Mouse (Mus musculus): Measurements from ENCODE around the gene Dhrs9. TPM values are rescaled to one million over a fixed set of nuclear protein-coding genes. Genes with fewer than 3 reads are reported as not detected.

Dhrs9 gene
- polyA plus RNA-seq, 1 experiment, result 0.20 TPM

GRCm38 (mm10) chr2:69376780-69377179, 3.5 kb upstream of the Dhrs9 start:
- WGBS, result 87% methylated on average over 2 of the region's 2 CpGs
- Histone ChIP-seq H3K4me3 (ENCODE audit: extremely low read depth, insufficient read depth, insufficient read length) (no peak overlapping the region), H3K27ac (ENCODE audit: insufficient read depth, low read length) (no peak overlapping the region), H3K36me3 (ENCODE audit: control insufficient read depth, insufficient read depth, low read length) (no peaks in the 10 kb centered on the region), H3K27me3 (ENCODE audit: control insufficient read depth, insufficient read depth, low read length) (no peaks in the 10 kb centered on the region), H3K4me1 (ENCODE audit: control insufficient read depth, insufficient read depth, insufficient read length) (no peaks in the 10 kb centered on the region; the same call in 1 of the 2 replicates)
- TF ChIP-seq POLR2A (IDR thresholded peaks at IDR 0.05; ENCODE audit: low read depth, low read length) (no peak), CTCF (IDR thresholded peaks at IDR 0.05; ENCODE audit: extremely low read depth, insufficient read depth, insufficient read length, insufficient replicate concordance) (no peak)
- no peak for DNase-seq (ENCODE audit: low read depth in 1 of 2, low spot score in 2 of 2)

GRCm38 (mm10) chr2:69379801-69380200, 444 bp upstream of the Dhrs9 start:
- Histone ChIP-seq H3K4me1 (ENCODE audit: control insufficient read depth, insufficient read depth, insufficient read length) (no peaks in the 10 kb centered on the region; the same call in 1 of the 2 replicates), H3K27me3 (ENCODE audit: control insufficient read depth, insufficient read depth, low read length) (no peaks in the 10 kb centered on the region), H3K36me3 (ENCODE audit: control insufficient read depth, insufficient read depth, low read length) (no peaks in the 10 kb centered on the region), H3K27ac (ENCODE audit: insufficient read depth, low read length) (no peak overlapping the region), H3K4me3 (ENCODE audit: extremely low read depth, insufficient read depth, insufficient read length) (no peak overlapping the region)
- DNase-seq (ENCODE audit: low read depth in 1 of 2, low spot score in 2 of 2), result no peak
- TF ChIP-seq CTCF (IDR thresholded peaks at IDR 0.05; ENCODE audit: extremely low read depth, insufficient read depth, insufficient read length, insufficient replicate concordance) (no peak), POLR2A (IDR thresholded peaks at IDR 0.05; ENCODE audit: low read depth, low read length) (no peak)
- WGBS, result 27% methylated on average over 1 of the region's 1 CpGs

GRCm38 (mm10) chr2:69381740-69382139, 1.5 kb downstream of the Dhrs9 start:
- no peak for TF ChIP-seq POLR2A (IDR thresholded peaks at IDR 0.05; ENCODE audit: low read depth, low read length)
- no peak for TF ChIP-seq CTCF (IDR thresholded peaks at IDR 0.05; ENCODE audit: extremely low read depth, insufficient read depth, insufficient read length, insufficient replicate concordance)
- no peak for DNase-seq (ENCODE audit: low read depth in 1 of 2, low spot score in 2 of 2)
- Histone ChIP-seq H3K36me3 (ENCODE audit: control insufficient read depth, insufficient read depth, low read length) (no peaks in the 10 kb centered on the region), H3K4me1 (ENCODE audit: control insufficient read depth, insufficient read depth, insufficient read length) (no peaks in the 10 kb centered on the region; the same call in 1 of the 2 replicates), H3K27me3 (ENCODE audit: control insufficient read depth, insufficient read depth, low read length) (no peaks in the 10 kb centered on the region), H3K4me3 (ENCODE audit: extremely low read depth, insufficient read depth, insufficient read length) (no peak overlapping the region), H3K27ac (ENCODE audit: insufficient read depth, low read length) (no peak overlapping the region)
- 21% methylated on average over 8 of the region's 8 CpGs for WGBS

- 26% methylated on average over 5 of the region's 5 CpGs for WGBS
- H3K36me3 ChIP-seq (ENCODE audit: control insufficient read depth, insufficient read depth, low read length), result no peaks in the 10 kb centered on the region
- H3K4me3 ChIP-seq (ENCODE audit: extremely low read depth, insufficient read depth, insufficient read length), result no peak overlapping the region
- H3K27me3 ChIP-seq (ENCODE audit: control insufficient read depth, insufficient read depth, low read length), result no peaks in the 10 kb centered on the region
- TF ChIP-seq POLR2A (IDR thresholded peaks at IDR 0.05; ENCODE audit: low read depth, low read length) (no peak), CTCF (IDR thresholded peaks at IDR 0.05; ENCODE audit: extremely low read depth, insufficient read depth, insufficient read length, insufficient replicate concordance) (no peak)
- no peak for DNase-seq (ENCODE audit: low read depth in 1 of 2, low spot score in 2 of 2)
- H3K27ac ChIP-seq (ENCODE audit: insufficient read depth, low read length), result no peak overlapping the region
- no peaks in the 10 kb centered on the region; the same call in 1 of the 2 replicates for H3K4me1 ChIP-seq (ENCODE audit: control insufficient read depth, insufficient read depth, insufficient read length)
These were observed 2.6 kb downstream of the Dhrs9 start for GRCm38 (mm10) chr2:69382838-69383237.

GRCm38 (mm10) chr2:69386118-69386871, 6.0 kb downstream of the Dhrs9 start:
- DNase-seq (ENCODE audit: low read depth in 1 of 2, low spot score in 2 of 2), result no peak
- 76% methylated on average over 3 of the region's 3 CpGs for WGBS
- Histone ChIP-seq H3K27me3 (ENCODE audit: control insufficient read depth, insufficient read depth, low read length) (no peaks in the 10 kb centered on the region), H3K4me3 (ENCODE audit: extremely low read depth, insufficient read depth, insufficient read length) (no peak overlapping the region), H3K27ac (ENCODE audit: insufficient read depth, low read length) (no peak overlapping the region), H3K4me1 (ENCODE audit: control insufficient read depth, insufficient read depth, insufficient read length) (no peaks in the 10 kb centered on the region), H3K36me3 (ENCODE audit: control insufficient read depth, insufficient read depth, low read length) (no peaks in the 10 kb centered on the region)
- TF ChIP-seq CTCF (IDR thresholded peaks at IDR 0.05; ENCODE audit: extremely low read depth, insufficient read depth, insufficient read length, insufficient replicate concordance) (no peak), POLR2A (IDR thresholded peaks at IDR 0.05; ENCODE audit: low read depth, low read length) (no peak)

- no peak overlapping the region for H3K27ac ChIP-seq (ENCODE audit: insufficient read depth, low read length)
These were observed 13.7 kb downstream of the Dhrs9 start for GRCm38 (mm10) chr2:69393947-69394346.

More at GRCm38 (mm10) chr2:69393947-69394346, 13.7 kb downstream of the Dhrs9 start:
- TF ChIP-seq CTCF (IDR thresholded peaks at IDR 0.05; ENCODE audit: extremely low read depth, insufficient read depth, insufficient read length, insufficient replicate concordance) (no peak), POLR2A (IDR thresholded peaks at IDR 0.05; ENCODE audit: low read depth, low read length) (no peak)
- 49% methylated on average over 2 of the region's 2 CpGs for WGBS
- no peak for DNase-seq (ENCODE audit: low read depth in 1 of 2, low spot score in 2 of 2)
- Histone ChIP-seq H3K36me3 (ENCODE audit: control insufficient read depth, insufficient read depth, low read length) (no peaks in the 10 kb centered on the region), H3K4me3 (ENCODE audit: extremely low read depth, insufficient read depth, insufficient read length) (no peak overlapping the region), H3K27me3 (ENCODE audit: control insufficient read depth, insufficient read depth, low read length) (no peaks in the 10 kb centered on the region), H3K4me1 (ENCODE audit: control insufficient read depth, insufficient read depth, insufficient read length) (no peaks in the 10 kb centered on the region)
